Mouse (Mus musculus): Measurements from ENCODE around the gene Txndc9. TPM values are rescaled to one million over a fixed set of nuclear protein-coding genes. Genes with fewer than 3 reads are reported as not detected.
A peak's percentile ranks its signal among the peaks of the same experiment; 100 is the strongest.
"Not testable (repeated sequence)": the region's sequence is repeated elsewhere in the genome, so short reads cannot be mapped to it uniquely, and the experiment has no call there.

Txndc9 gene
- polyA plus RNA-seq, 1 experiment from 2014 or later, result 153 TPM

DNA sequence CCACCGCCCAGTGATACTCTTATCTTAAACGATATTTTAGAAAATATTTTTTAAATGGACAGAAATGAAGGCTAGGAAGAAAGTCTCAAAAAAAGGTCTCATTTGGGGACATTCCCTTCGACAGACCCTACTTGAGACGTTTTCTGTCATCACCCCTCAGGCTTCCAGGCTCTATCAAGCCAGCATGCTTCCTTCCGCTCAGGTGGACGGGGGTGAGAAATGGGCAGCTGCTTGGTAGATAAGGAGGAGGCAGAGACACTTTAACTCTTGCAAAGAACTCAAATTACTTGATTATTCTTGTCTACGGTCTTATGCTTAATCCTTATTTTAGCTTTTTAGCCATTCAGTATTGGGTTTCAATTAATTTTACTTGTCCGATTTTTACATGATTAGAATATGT, 3.2 kb upstream of the Txndc9 start:
- Histone ChIP-seq H3K27ac (no peak overlapping the region), H3K4me2 (no peak overlapping the region), H3K9ac (no peak overlapping the region), H3K4me3 (replicated peaks) (no peak overlapping the region), H3K27me3 (no peaks in the 10 kb centered on the region), H3K9me3 (no peaks in the 10 kb centered on the region), H3K36me3 (replicated peaks) (no peaks in the 10 kb centered on the region), H3K4me1 (peaks cover 20% of the 10 kb centered on the region)
- ATAC-seq (ENCODE audit: low FRiP score), result no peak
- 95% methylated on average over 8 of the region's 8 CpGs for WGBS

DNA sequence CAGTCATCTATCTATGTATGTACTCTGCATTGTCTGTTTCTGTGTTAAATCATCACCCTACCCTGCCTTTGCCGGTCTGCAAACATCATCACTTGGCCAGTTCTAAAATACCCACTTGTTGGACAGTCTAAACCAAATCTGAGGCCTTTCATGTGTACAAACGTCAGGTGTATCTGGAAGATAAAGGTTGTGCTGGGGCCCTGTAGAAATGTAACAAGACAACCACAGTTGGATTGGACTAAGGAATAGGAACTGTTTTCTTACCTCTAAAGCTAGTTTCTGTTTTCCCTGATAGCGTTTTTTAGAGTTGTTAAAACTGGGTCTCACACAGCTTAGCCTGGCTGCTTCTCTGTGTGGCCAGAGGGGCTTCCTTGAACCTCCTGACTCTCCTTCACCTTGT, 1.9 kb upstream of the Txndc9 start:
- H3K9ac ChIP-seq, result no peak overlapping the region
- no peak overlapping the region for H3K27ac ChIP-seq
- peaks cover 10% of the 10 kb centered on the region for H3K36me3 ChIP-seq (replicated peaks)
- 81% methylated on average over 3 of the region's 3 CpGs for WGBS
- no peaks in the 10 kb centered on the region for H3K9me3 ChIP-seq
- peak overlapping the region; percentile 86 for H3K4me2 ChIP-seq
- peak overlapping the region; percentile 98; the same call in 1 of the 2 replicates for H3K4me3 ChIP-seq (replicated peaks)
- ATAC-seq (ENCODE audit: low FRiP score), result no peak
- H3K27me3 ChIP-seq, result no peaks in the 10 kb centered on the region
- peaks cover 20% of the 10 kb centered on the region for H3K4me1 ChIP-seq

DNA sequence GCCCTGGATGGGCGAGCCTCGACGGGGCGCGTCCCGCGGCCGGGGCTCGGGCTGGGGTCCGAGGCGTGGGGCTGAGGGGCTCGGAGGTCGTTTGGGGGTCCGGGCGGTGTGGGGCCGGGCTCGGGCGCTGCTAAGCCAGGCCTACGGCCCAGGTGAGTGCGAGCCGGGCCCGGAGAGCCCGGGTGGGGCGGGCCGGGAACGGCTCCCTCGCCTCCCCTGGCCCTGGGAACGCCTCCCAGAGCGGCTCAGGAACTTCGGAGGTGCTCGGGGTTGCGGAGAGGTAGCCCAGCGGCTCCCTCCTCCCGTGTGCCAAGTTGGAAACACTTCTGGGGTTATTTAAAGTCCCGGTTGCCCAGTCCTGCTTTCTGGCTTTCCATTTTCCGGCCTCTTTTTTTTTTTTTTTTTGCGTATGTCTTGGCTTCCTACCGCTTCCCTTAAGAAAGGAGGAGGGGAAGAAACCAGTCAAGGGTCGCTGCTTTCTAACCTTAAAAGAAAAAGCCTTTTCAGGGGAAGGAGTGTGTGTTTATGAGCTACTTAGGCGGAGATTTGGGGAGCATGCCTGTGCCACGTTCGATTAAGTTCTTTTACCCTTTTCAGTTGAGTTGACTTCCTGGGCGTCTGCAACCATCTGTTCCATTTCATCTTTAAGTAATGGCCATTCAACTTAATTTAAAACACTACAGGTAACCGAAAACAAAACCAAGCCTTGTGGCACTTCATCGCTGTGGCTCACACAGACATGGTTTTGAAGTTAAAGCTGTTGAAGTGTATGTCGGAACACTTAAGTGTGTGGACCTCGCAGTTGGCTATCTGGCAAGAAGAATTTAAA, 892 bp upstream of the Txndc9 start:
- ATAC-seq (ENCODE audit: low FRiP score), result peak; percentile 16
- Histone ChIP-seq H3K9ac (peak overlapping the region; percentile 94), H3K27ac (peak overlapping the region; percentile 89), H3K27me3 (no peaks in the 10 kb centered on the region), H3K4me2 (peak overlapping the region; percentile 86), H3K9me3 (no peaks in the 10 kb centered on the region), H3K36me3 (replicated peaks) (peaks cover 20% of the 10 kb centered on the region), H3K4me3 (replicated peaks) (peak overlapping the region; percentile 98), H3K4me1 (peaks cover 20% of the 10 kb centered on the region)
- 5% methylated on average over 45 of the region's 47 CpGs for WGBS

DNA sequence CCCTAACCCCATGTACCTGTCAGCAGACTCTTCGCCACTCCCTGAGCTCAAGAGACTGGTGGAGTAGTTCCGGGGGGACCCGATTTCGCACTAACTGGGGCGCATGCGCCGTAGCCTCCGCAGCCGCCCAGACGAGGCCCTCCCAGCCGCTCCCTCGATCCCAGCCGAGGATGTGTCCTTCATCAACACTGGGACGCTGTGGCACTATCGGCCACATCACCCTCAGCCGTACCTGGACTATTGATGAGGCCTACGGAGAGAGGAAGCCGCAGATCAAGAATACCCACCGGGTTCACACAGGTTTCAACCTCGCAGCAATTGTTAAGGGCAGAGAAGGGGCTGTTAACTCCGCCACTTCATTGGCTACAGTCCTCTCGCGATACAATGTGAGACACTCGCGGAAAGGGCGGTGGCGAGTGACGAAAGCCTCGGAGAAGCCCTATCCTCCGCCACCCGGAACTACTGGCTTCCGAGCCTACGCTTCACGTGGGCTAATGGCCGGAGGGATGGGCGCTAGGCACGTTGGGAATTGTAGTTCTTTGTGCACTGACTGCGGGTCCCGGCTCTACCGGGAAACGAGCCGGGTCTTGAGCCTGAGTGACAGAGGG, 712 bp downstream of the Txndc9 start:
- H3K4me2 ChIP-seq, result peak overlapping the region; percentile 86
- ATAC-seq (ENCODE audit: low FRiP score), result peak; percentile 97
- H3K9ac ChIP-seq, result peak overlapping the region; percentile 94
- WGBS, result under 1% methylated on average over 42 of the region's 42 CpGs
- no peaks in the 10 kb centered on the region for H3K27me3 ChIP-seq
- peaks cover 35% of the 10 kb centered on the region for H3K36me3 ChIP-seq (replicated peaks)
- no peaks in the 10 kb centered on the region for H3K9me3 ChIP-seq
- H3K4me3 ChIP-seq (replicated peaks), result peak overlapping the region; percentile 98
- H3K4me1 ChIP-seq, result peaks cover 20% of the 10 kb centered on the region
- peak overlapping the region; percentile 92 for H3K27ac ChIP-seq

DNA sequence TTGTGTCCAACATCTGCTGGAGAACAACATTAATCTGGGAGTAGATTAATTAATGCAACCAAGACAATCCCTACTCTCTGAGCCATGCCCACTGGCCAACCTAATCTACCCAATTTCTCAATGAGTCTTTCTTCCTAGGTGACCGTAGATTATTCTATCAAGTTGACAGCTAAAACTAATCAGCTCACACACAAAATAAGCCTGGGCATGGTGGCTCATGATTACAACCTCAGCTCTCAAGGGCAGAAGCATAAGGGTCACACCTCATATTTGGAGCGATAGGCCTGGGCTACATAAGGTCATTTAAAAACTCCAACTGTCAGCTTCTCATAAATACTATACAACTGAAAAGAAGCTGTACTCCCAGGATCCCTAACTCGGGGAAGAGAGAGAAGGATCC, 1.5 kb downstream of the Txndc9 start:
- no peak overlapping the region for H3K27ac ChIP-seq
- H3K4me1 ChIP-seq, result peaks cover 20% of the 10 kb centered on the region
- WGBS, result 45% methylated on average over 3 of the region's 3 CpGs
- no peaks in the 10 kb centered on the region for H3K9me3 ChIP-seq
- no peak for ATAC-seq (ENCODE audit: low FRiP score)
- H3K4me2 ChIP-seq, result peak overlapping the region; percentile 86
- H3K9ac ChIP-seq, result peak overlapping the region; percentile 75
- no peaks in the 10 kb centered on the region for H3K27me3 ChIP-seq
- peak overlapping the region; percentile 98 for H3K4me3 ChIP-seq (replicated peaks)
- H3K36me3 ChIP-seq (replicated peaks), result peaks cover 43% of the 10 kb centered on the region

DNA sequence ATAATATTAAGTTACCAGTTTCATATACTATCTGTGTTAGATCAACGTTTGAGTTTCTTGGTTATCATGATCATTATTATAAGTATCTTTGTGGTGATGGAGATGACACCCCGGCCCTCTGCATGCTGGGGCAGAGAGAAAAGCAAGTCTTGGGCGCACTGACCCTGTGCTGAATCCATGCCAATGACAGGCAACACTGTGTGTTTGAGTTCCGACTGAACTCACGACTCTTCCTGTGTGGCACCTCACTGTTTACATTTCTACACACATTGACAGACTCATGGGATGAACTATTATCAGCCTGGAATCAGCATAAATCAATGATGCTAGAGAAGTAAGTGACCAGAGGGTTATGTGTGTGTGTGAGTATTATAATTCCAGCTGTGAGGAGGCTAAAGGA, 9.8 kb downstream of the Txndc9 start:
- H3K9me3 ChIP-seq, result no peaks in the 10 kb centered on the region
- H3K4me1 ChIP-seq, result no peaks in the 10 kb centered on the region
- H3K4me3 ChIP-seq (replicated peaks), result no peak overlapping the region
- H3K36me3 ChIP-seq (replicated peaks), result peaks cover 73% of the 10 kb centered on the region
- H3K9ac ChIP-seq, result no peak overlapping the region
- ATAC-seq (ENCODE audit: low FRiP score), result no peak
- no peak overlapping the region for H3K27ac ChIP-seq
- H3K27me3 ChIP-seq, result no peaks in the 10 kb centered on the region
- WGBS, result 98% methylated on average over 5 of the region's 5 CpGs
- no peak overlapping the region for H3K4me2 ChIP-seq

DNA sequence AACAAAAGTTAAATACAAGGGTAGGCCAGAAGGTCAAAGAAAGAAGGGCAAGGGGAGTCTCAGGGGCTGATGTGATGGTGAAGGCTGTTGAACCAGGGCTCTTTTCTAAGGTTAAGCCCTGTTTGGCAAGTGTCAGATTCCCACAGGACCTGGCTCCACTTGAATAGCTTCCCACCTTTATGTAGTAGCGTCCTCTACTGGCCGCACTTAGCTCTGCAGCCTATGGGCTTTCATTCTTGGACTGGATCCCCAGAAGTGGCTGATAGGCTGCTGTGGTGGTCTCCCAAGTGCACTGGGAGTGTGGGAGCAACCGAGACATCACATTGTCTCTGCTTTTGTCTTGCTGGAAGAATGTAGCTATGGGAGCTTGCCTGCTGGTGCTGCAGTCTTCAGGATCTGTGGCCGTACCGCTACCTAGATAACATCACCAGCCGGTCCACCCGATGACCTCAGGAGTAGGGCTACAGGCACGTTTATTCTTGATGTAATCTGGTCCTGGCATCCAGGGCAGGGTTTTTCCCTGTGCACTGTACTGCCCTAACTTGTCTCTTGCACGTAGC, 11.8 kb downstream of the Txndc9 start:
- WGBS, result 83% methylated on average over 9 of the region's 9 CpGs
- H3K9me3 ChIP-seq, result no peaks in the 10 kb centered on the region
- no peaks in the 10 kb centered on the region for H3K4me1 ChIP-seq
- no peak overlapping the region for H3K27ac ChIP-seq
- peaks cover 53% of the 10 kb centered on the region for H3K36me3 ChIP-seq (replicated peaks)
- H3K4me3 ChIP-seq (replicated peaks), result no peak overlapping the region
- ATAC-seq (ENCODE audit: low FRiP score), result no peak
- H3K27me3 ChIP-seq, result no peaks in the 10 kb centered on the region
- H3K9ac ChIP-seq, result no peak overlapping the region
- no peak overlapping the region for H3K4me2 ChIP-seq

DNA sequence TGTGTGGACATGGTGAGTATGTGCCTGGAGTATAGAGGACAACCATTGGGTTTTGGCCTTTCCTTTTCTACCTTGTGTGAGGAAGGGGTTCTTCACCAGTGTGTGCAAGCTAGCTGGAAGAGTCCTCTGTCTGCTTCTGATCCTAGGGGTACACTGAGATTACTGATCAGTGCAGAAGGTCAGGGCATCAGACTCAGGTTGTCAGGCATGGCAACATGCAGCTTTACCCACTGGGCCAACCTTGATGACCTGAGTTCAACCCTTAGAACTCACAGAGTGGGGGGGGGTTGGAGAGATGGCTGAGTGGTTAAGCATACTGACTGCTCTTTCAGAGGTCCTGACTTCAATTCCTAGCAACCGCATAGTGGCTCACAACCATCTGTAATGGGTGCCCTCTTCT, 13.4 kb downstream of the Txndc9 start:
- no peaks in the 10 kb centered on the region for H3K9me3 ChIP-seq
- H3K9ac ChIP-seq, result no peak overlapping the region
- no peak overlapping the region for H3K4me2 ChIP-seq
- WGBS, result 92% methylated on average over 1 of the region's 1 CpGs
- no peak overlapping the region for H3K4me3 ChIP-seq (replicated peaks)
- no peak for ATAC-seq (ENCODE audit: low FRiP score)
- H3K4me1 ChIP-seq, result no peaks in the 10 kb centered on the region
- no peaks in the 10 kb centered on the region for H3K27me3 ChIP-seq
- H3K36me3 ChIP-seq (replicated peaks), result peaks cover 39% of the 10 kb centered on the region
- no peak overlapping the region for H3K27ac ChIP-seq

DNA sequence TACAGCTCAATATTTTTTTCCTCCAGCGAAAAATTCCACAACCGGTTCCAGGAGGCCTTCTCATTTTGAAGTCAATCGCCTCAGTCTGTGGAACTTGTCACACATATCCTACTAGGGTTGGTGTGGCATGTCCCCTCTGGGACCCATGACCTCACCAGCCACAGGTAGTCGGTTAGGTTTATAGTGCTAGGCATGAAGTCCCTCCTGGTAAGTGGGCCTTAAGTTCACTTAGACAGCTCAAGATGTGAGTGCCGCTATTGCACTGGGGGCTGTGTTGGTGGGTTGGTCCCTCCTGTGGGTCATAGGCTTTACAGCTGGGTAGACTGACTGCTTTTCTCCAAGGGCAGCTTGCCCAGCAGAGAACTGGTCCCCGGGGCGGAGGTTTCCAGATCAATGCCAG, 20.4 kb downstream of the Txndc9 start:
- no peaks in the 10 kb centered on the region for H3K27me3 ChIP-seq
- H3K9me3 ChIP-seq, result no peaks in the 10 kb centered on the region
- H3K27ac ChIP-seq, result no peak overlapping the region
- ATAC-seq (ENCODE audit: low FRiP score), result no peak
- WGBS, result 89% methylated on average over 7 of the region's 7 CpGs
- no peak overlapping the region for H3K9ac ChIP-seq
- H3K4me2 ChIP-seq, result no peak overlapping the region
- no peaks in the 10 kb centered on the region for H3K36me3 ChIP-seq (replicated peaks)
- no peak overlapping the region for H3K4me3 ChIP-seq (replicated peaks)
- no peaks in the 10 kb centered on the region for H3K4me1 ChIP-seq

DNA sequence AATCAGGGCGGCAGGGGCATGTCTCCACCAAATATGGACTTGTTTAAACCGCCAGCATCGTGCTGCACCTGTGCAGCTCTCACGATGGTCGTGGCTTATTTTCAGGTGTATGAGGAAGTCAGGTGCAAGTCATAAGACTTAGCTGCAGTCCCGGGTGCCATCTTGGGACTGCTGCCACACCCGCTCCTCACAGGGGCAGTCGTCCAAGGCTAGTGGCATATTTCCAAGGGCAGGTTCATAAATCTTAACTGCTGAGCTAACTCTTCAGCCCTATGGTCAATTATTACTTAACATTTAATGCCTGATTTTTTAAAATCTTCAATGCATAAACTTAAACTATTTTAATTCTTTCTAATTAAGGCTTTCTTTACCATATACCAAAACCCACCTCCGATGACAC, 21.0 kb downstream of the Txndc9 start:
- H3K4me3 ChIP-seq (replicated peaks); H3K9me3 ChIP-seq; H3K9ac ChIP-seq; H3K4me1 ChIP-seq; H3K27me3 ChIP-seq; ATAC-seq (ENCODE audit: low FRiP score); H3K36me3 ChIP-seq (replicated peaks); H3K27ac ChIP-seq; H3K4me2 ChIP-seq: not testable (repeated sequence)
- 78% methylated on average over 9 of the region's 9 CpGs for WGBS

DNA sequence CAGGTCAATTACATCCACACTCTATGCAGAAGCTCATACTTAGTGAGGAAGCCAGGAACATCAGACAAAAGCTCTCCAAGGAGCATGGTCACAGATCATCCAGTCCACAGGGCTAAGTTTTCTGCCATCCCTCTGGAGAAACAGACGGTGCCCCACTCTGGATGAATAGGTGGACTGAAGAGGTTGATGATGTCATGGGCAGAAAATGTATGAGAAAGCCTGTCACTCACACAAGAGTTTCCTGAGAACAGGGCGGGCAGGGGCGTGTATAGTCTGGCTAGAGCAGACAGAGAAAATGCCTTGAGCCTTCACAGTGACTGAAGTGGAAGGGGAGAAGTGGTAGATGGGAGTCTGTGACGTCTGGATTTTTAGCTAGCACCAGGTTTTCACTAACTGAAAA, 26.2 kb downstream of the Txndc9 start:
- WGBS, result 43% methylated on average over 4 of the region's 4 CpGs
- Histone ChIP-seq H3K9ac (no peak overlapping the region), H3K4me2 (no peak overlapping the region), H3K27ac (no peak overlapping the region), H3K27me3 (no peaks in the 10 kb centered on the region), H3K4me3 (replicated peaks) (no peak overlapping the region), H3K4me1 (peaks cover 4% of the 10 kb centered on the region; the same call in 1 of the 2 replicates), H3K36me3 (replicated peaks) (no peaks in the 10 kb centered on the region), H3K9me3 (no peaks in the 10 kb centered on the region)
- no peak for ATAC-seq (ENCODE audit: low FRiP score)

DNA sequence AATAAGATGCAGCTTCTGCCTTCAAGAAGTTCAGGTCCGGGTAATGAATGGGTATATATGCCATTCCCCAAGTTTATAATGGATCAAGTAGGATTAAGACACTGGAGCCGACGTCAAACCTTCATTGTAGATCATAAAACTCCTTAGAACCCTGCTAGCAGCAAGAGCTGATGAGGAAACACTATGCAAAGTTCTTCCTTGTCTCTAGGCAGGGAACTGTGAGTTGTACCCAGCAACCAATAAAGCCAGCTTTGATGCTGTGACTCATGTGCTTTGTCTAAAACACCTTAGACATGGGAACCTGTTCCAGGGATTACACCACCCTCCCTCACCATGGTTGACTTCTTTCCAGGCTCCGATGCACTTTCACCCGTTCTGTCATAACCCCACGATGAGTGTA, 28.9 kb downstream of the Txndc9 start:
- no peaks in the 10 kb centered on the region for H3K36me3 ChIP-seq (replicated peaks)
- peaks cover 4% of the 10 kb centered on the region; the same call in 1 of the 2 replicates for H3K4me1 ChIP-seq
- 86% methylated on average over 6 of the region's 6 CpGs for WGBS
- H3K9ac ChIP-seq, result no peak overlapping the region
- no peak overlapping the region for H3K4me2 ChIP-seq
- no peak overlapping the region for H3K4me3 ChIP-seq (replicated peaks)
- H3K27ac ChIP-seq, result no peak overlapping the region
- H3K27me3 ChIP-seq, result no peaks in the 10 kb centered on the region
- H3K9me3 ChIP-seq, result no peaks in the 10 kb centered on the region
- no peak for ATAC-seq (ENCODE audit: low FRiP score)
